Mouse (Mus musculus) stomach, embryonic 16.5 days (tissue): ENCODE data around the gene Amh. TPM values are rescaled to one million over a fixed set of nuclear protein-coding genes. Genes with fewer than 3 reads are reported as not detected.
A peak's percentile ranks its signal among the peaks of the same experiment; 100 is the strongest.

Source experiments
- ATAC-seq: fragments of 200-750 bp; cut with Nextera tagmentation; 2 replicates; pipeline ENCODE4 v1.8.0; 2017; ENCODE audit warnings: moderate number of reproducible peaks, moderate TSS enrichment; ENCODE audit not compliant: insufficient read depth, low FRiP score
- H3K27ac ChIP-seq: fragments of 300-500 bp; sonication (generic); 2 replicates; pipeline ENCODE4 v1.5.1; 2014; ENCODE audit warnings: low read length
- H3K27me3 ChIP-seq: fragments of 300-500 bp; sonication (generic); 2 replicates; pipeline ENCODE4 v1.6.1; 2014; ENCODE audit warnings: low read length, control low read depth, mixed read lengths; ENCODE audit not compliant: control insufficient read depth, insufficient read depth
- H3K36me3 ChIP-seq: fragments of 300-500 bp; sonication (generic); 2 replicates; pipeline ENCODE4 v1.6.1; 2014; ENCODE audit warnings: low read length; ENCODE audit not compliant: control insufficient read depth, insufficient read depth
- H3K4me1 ChIP-seq: fragments of 300-500 bp; sonication (generic); 2 replicates; pipeline ENCODE4 v1.6.1; 2014; ENCODE audit warnings: low read length, control low read depth, mixed read lengths; ENCODE audit not compliant: control insufficient read depth, insufficient read depth
- H3K4me2 ChIP-seq: fragments of 300-500 bp; sonication (generic); 2 replicates; pipeline ENCODE4 v1.6.1; 2014; ENCODE audit warnings: low read depth, low read length, mixed read lengths
- H3K4me3 ChIP-seq: fragments of 300-500 bp; sonication (generic); replicated peaks from 2 replicates; pipeline ENCODE4 v1.5.1; 2014; ENCODE audit warnings: mild to moderate bottlenecking, low read length
- H3K9ac ChIP-seq: fragments of 300-500 bp; sonication (generic); 2 replicates; pipeline ENCODE4 v1.6.1; 2014; ENCODE audit warnings: low read length
- H3K9me3 ChIP-seq: fragments of 300-500 bp; sonication (generic); replicated peaks from 2 replicates; pipeline ENCODE4 v1.6.1; 2016; ENCODE audit warnings: low read length, control low read depth; ENCODE audit not compliant: control insufficient read depth
- WGBS: fragments of 180-500 bp; shearing (Covaris S2); extraction: QIAGEN DNeasy Blood & Tissue Kit; methylation state at CpG from one replicate; pipeline ENCODE4 v1.1.7; 2014; 5-methylcytosine and 5-hydroxymethylcytosine counted together
- polyA plus RNA-seq: library from polyadenylated mRNA; unstranded; fragments of >200 nt; fragmentation: Nextera tagmentation; extraction: Ambion mirVana; gene quantifications from 2 replicates; pipeline ENCODE4 v1.2.1, GENCODE M21; 2015

Amh gene
- polyA plus RNA-seq, 1 experiment from 2014 or later: not detected

- Histone ChIP-seq H3K9me3 (no peaks in the 10 kb centered on the region), H3K4me2 (no peak overlapping the region), H3K4me1 (peaks cover 21% of the 10 kb centered on the region), H3K27ac (no peak overlapping the region), H3K27me3 (no peaks in the 10 kb centered on the region), H3K9ac (no peak overlapping the region), H3K36me3 (0 out of 2 replicates have a peak, but pooled peaks cover 15% of the 10 kb centered on the region), H3K4me3 (no peak overlapping the region)
- 83% methylated on average over 2 of the region's 2 CpGs for WGBS
- ATAC-seq: no peak
Measured at GRCm38 (mm10) chr10:80763502-80763901, 41.5 kb upstream of the Amh start.

- Histone ChIP-seq H3K9me3 (no peaks in the 10 kb centered on the region), H3K4me1 (peaks cover 14% of the 10 kb centered on the region), H3K27me3 (no peaks in the 10 kb centered on the region), H3K27ac (peak overlapping the region; percentile 42), H3K9ac (no peak overlapping the region), H3K4me3 (no peak overlapping the region), H3K36me3 (0 out of 2 replicates have a peak, but pooled peaks cover 15% of the 10 kb centered on the region), H3K4me2 (no peak overlapping the region)
- ATAC-seq: no peak
- 50% methylated on average over 2 of the region's 2 CpGs for WGBS
Measured at GRCm38 (mm10) chr10:80765746-80766145, 39.3 kb upstream of the Amh start.

- WGBS: 57% methylated on average over 10 of the region's 10 CpGs
- H3K9ac ChIP-seq: no peak overlapping the region
- no peak overlapping the region for H3K4me2 ChIP-seq
- no peaks in the 10 kb centered on the region for H3K27me3 ChIP-seq
- 0 out of 2 replicates have a peak, but pooled peaks cover 15% of the 10 kb centered on the region for H3K36me3 ChIP-seq
- no peaks in the 10 kb centered on the region for H3K9me3 ChIP-seq
- peak overlapping the region; percentile 42 for H3K27ac ChIP-seq
- no peak overlapping the region for H3K4me3 ChIP-seq
- ATAC-seq: peak; percentile 57; the same call in 1 of the 2 replicates
- peaks cover 9% of the 10 kb centered on the region for H3K4me1 ChIP-seq
Measured at GRCm38 (mm10) chr10:80766161-80766815, 38.8 kb upstream of the Amh start.

GRCm38 (mm10) chr10:80768365-80768764 lies 36.7 kb upstream of the Amh start:
- 84% methylated on average over 6 of the region's 6 CpGs for WGBS
- no peak overlapping the region for H3K27ac ChIP-seq
- no peaks in the 10 kb centered on the region for H3K9me3 ChIP-seq
- H3K4me3 ChIP-seq: no peak overlapping the region
- no peak overlapping the region for H3K4me2 ChIP-seq
- H3K9ac ChIP-seq: no peak overlapping the region
- peaks cover 3% of the 10 kb centered on the region; the same call in 1 of the 2 replicates for H3K4me1 ChIP-seq
- 0 out of 2 replicates have a peak, but pooled peaks cover 15% of the 10 kb centered on the region for H3K36me3 ChIP-seq
- no peaks in the 10 kb centered on the region for H3K27me3 ChIP-seq
- no peak for ATAC-seq

- Histone ChIP-seq H3K4me3 (no peak overlapping the region), H3K9me3 (no peaks in the 10 kb centered on the region), H3K4me2 (no peak overlapping the region), H3K9ac (peak overlapping the region; percentile 4; the same call in 1 of the 2 replicates), H3K27me3 (no peaks in the 10 kb centered on the region), H3K36me3 (peaks cover 21% of the 10 kb centered on the region), H3K27ac (peak overlapping the region; percentile 80), H3K4me1 (peaks cover 7% of the 10 kb centered on the region)
- no peak for ATAC-seq
- 77% methylated on average over 5 of the region's 5 CpGs for WGBS
Measured at GRCm38 (mm10) chr10:80773816-80774215, 31.2 kb upstream of the Amh start.

GRCm38 (mm10) chr10:80774549-80774948 lies 30.5 kb upstream of the Amh start:
- ATAC-seq: peak; percentile 89
- peaks cover 7% of the 10 kb centered on the region for H3K4me1 ChIP-seq
- WGBS: 31% methylated on average over 2 of the region's 2 CpGs

GRCm38 (mm10) chr10:80774981-80775380 lies 30.1 kb upstream of the Amh start:
- WGBS: 82% methylated on average over 4 of the region's 4 CpGs
- Histone ChIP-seq H3K36me3 (peaks cover 33% of the 10 kb centered on the region), H3K27me3 (no peaks in the 10 kb centered on the region), H3K27ac (peak overlapping the region; percentile 80), H3K4me1 (peaks cover 7% of the 10 kb centered on the region), H3K9me3 (no peaks in the 10 kb centered on the region), H3K4me2 (no peak overlapping the region), H3K9ac (no peak overlapping the region), H3K4me3 (no peak overlapping the region)
- ATAC-seq: no peak

More at GRCm38 (mm10) chr10:80774549-80774948, 30.5 kb upstream of the Amh start:
- no peak overlapping the region for H3K4me2 ChIP-seq
- H3K9me3 ChIP-seq: no peaks in the 10 kb centered on the region
- no peak overlapping the region for H3K4me3 ChIP-seq
- 0 out of 2 replicates have a peak overlapping the region, but pooled peaks have one; percentile 4 for H3K9ac ChIP-seq
- H3K27ac ChIP-seq: peak overlapping the region; percentile 80
- no peaks in the 10 kb centered on the region for H3K27me3 ChIP-seq
- H3K36me3 ChIP-seq: peaks cover 28% of the 10 kb centered on the region

- ATAC-seq: no peak
- no peak overlapping the region for H3K9ac ChIP-seq
- peaks cover 7% of the 10 kb centered on the region for H3K4me1 ChIP-seq
- H3K4me2 ChIP-seq: no peak overlapping the region
- 81% methylated on average over 4 of the region's 4 CpGs for WGBS
- H3K36me3 ChIP-seq: peaks cover 39% of the 10 kb centered on the region
- H3K27ac ChIP-seq: peak overlapping the region; percentile 70; the same call in 1 of the 2 replicates
- H3K9me3 ChIP-seq: no peaks in the 10 kb centered on the region
- H3K27me3 ChIP-seq: no peaks in the 10 kb centered on the region
- H3K4me3 ChIP-seq: no peak overlapping the region
Measured at GRCm38 (mm10) chr10:80775731-80776130, 29.3 kb upstream of the Amh start.

- WGBS: 79% methylated on average over 6 of the region's 6 CpGs
- Histone ChIP-seq H3K4me1 (peaks cover 7% of the 10 kb centered on the region), H3K4me2 (no peak overlapping the region), H3K36me3 (peaks cover 44% of the 10 kb centered on the region), H3K4me3 (no peak overlapping the region), H3K27ac (peak overlapping the region; percentile 70), H3K27me3 (no peaks in the 10 kb centered on the region), H3K9ac (no peak overlapping the region), H3K9me3 (no peaks in the 10 kb centered on the region)
- ATAC-seq: peak; percentile 27; the same call in 1 of the 2 replicates
Measured at GRCm38 (mm10) chr10:80776358-80776869, 28.6 kb upstream of the Amh start.
